Mouse (Mus musculus) cortical plate, adult 2 months (tissue): ENCODE results near the gene Syt3.

ENCODE experiments used
- CTCF ChIP-seq: fragments of 200-500 bp; IDR thresholded peaks from 2 replicates; pipeline ENCODE4 v1.5.1; 2011; ENCODE audit warnings: mild to moderate bottlenecking, control low read depth, low read length; ENCODE audit not compliant: insufficient read depth; ENCODE audit errors: extremely low read depth
- POLR2A ChIP-seq: fragments of 200-500 bp; IDR thresholded peaks from 2 replicates; pipeline ENCODE4 v1.6.1; 2011; ENCODE audit warnings: mild to moderate bottlenecking, low read length, control low read depth; ENCODE audit not compliant: insufficient read depth; ENCODE audit errors: extremely low read depth

DNA sequence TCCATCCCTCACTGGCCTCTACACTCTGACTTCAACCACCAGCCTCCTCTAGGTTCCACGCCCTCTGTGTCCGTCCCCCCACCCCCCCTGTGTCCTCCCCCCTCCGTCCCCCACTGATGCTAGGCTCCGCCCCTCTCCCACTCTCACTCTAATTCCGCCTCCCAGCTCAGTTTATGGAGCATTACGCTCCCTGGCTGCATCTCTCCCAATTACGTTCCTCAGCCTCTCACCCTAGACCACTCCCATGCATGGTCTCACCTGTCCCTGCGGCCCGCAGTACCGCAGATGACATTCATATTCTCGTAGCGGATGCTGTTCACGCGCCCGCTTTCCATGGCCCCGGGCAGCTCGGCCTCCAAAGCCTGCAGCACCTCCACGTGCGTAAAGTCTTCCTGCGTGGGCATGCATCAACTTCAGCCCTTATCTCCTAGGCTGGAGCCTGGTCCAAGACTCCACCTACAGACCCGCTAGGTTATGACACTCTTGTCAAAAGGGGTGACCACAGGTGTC lies 23.1 kb upstream of the Syt3 start:
- no peak for TF ChIP-seq POLR2A
- no peak for TF ChIP-seq CTCF
